Mouse (Mus musculus) hindbrain, embryonic 11.5 days (tissue): ENCODE data around the gene Gm49361. TPM values are rescaled to one million over a fixed set of nuclear protein-coding genes. Genes with fewer than 3 reads are reported as not detected.

Experiments
- ATAC-seq: fragments of 200-750 bp; cut with Nextera tagmentation; 2 replicates; pipeline ENCODE4 v1.8.0; 2017; ENCODE audit warnings: mild to moderate bottlenecking, moderate TSS enrichment, moderate library complexity; ENCODE audit not compliant: low FRiP score
- DNase-seq: peaks from one replicate; pipeline ENCODE4 v3.0.0-alpha.2; 2015; ENCODE audit warnings: low spot score
- H3K27ac ChIP-seq: fragments of 300-500 bp; sonication (generic); 2 replicates; pipeline ENCODE4 v1.5.1; 2014; ENCODE audit warnings: mild to moderate bottlenecking, low read depth, low read length
- H3K27me3 ChIP-seq: fragments of 300-500 bp; sonication (generic); 2 replicates; pipeline ENCODE4 v1.6.1; 2014; ENCODE audit warnings: mild to moderate bottlenecking, low read length, moderate library complexity, mixed read lengths; ENCODE audit not compliant: control insufficient read depth, insufficient read depth
- H3K36me3 ChIP-seq: fragments of 300-500 bp; sonication (generic); 2 replicates; pipeline ENCODE4 v1.6.1; 2014; ENCODE audit warnings: mild to moderate bottlenecking, low read length, moderate library complexity, mixed read lengths; ENCODE audit not compliant: control insufficient read depth, insufficient read depth
- H3K4me1 ChIP-seq: fragments of 300-500 bp; sonication (generic); replicated peaks from 2 replicates; pipeline ENCODE4 v1.6.1; 2014; ENCODE audit warnings: low read length, mixed read lengths; ENCODE audit not compliant: control insufficient read depth, insufficient read depth
- H3K4me2 ChIP-seq: fragments of 300-500 bp; sonication (generic); replicated peaks from 2 replicates; pipeline ENCODE4 v1.6.1; 2014; ENCODE audit warnings: mild to moderate bottlenecking, low read depth, low read length
- H3K4me3 ChIP-seq: fragments of 300-500 bp; sonication (generic); 2 replicates; pipeline ENCODE4 v1.5.1; 2014; ENCODE audit warnings: low read depth, low read length
- H3K9ac ChIP-seq: fragments of 300-500 bp; sonication (generic); 2 replicates; pipeline ENCODE4 v1.6.1; 2014; ENCODE audit warnings: low read depth, low read length
- H3K9me3 ChIP-seq: fragments of 300-500 bp; sonication (generic); 2 replicates; pipeline ENCODE4 v1.6.1; 2016; ENCODE audit warnings: low read length; ENCODE audit not compliant: control insufficient read depth
- WGBS: fragments of 180-500 bp; shearing (Covaris S2); extraction: QIAGEN DNeasy Blood & Tissue Kit; methylation state at CpG from one replicate; pipeline ENCODE4 v1.1.7; 2014; 5-methylcytosine and 5-hydroxymethylcytosine counted together
- polyA plus RNA-seq: library from polyadenylated mRNA; unstranded; fragments of >200 nt; fragmentation: Nextera tagmentation; extraction: Ambion mirVana; gene quantifications from 2 replicates; pipeline ENCODE4 v1.2.1, GENCODE M21; 2014

Gm49361 gene
- polyA plus RNA-seq, 1 experiment from 2014 or later, result not detected

DNA sequence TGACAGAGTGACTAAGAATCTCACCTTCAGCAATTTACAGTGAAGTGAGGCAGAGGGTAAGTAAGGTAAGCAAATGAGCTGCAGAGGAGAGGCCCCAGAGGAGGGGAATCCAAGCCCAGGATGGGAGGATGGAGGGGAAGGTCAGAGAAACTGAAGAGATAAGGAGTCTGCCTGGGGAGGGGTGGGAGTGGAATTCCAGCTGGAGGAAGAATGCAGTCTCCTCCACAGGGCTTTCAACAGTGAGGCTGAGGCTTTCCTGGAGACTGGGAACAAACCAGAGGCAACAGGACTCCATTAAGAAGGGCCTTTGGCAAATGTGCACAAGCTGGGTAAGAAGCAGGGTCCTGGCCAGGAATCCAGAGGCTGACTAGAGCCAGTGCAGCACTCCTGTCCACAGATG, 8.8 kb downstream of the Gm49361 start:
- no peak for DNase-seq
- 0 out of 2 replicates have a peak, but pooled peaks cover 3% of the 10 kb centered on the region for H3K4me1 ChIP-seq
- H3K27me3 ChIP-seq, result no peaks in the 10 kb centered on the region
- no peak overlapping the region for H3K4me2 ChIP-seq
- no peak overlapping the region for H3K4me3 ChIP-seq
- ATAC-seq, result no peak
- no peak overlapping the region for H3K27ac ChIP-seq
- no peak overlapping the region for H3K9ac ChIP-seq
- no peaks in the 10 kb centered on the region for H3K9me3 ChIP-seq
- no peaks in the 10 kb centered on the region for H3K36me3 ChIP-seq

DNA sequence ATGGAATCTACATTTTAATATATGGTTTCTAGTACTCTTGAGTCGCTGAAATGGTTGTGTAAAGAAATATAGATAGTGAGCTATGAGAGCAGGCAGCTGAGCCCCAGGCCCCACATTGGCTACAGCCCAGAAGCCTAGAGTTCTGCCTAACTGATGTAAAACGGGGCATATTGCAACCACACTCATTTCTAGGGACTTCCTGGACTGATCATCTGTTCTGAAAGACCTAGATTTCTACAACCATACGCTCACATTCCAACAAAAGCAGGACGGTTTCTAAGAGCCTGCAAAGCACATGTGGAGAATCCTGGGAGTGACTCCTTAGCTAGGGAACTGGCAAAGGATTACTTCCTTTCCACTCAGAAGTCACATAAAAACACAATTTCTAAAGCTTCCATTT, 9.8 kb downstream of the Gm49361 start:
- DNase-seq, result no peak

DNA sequence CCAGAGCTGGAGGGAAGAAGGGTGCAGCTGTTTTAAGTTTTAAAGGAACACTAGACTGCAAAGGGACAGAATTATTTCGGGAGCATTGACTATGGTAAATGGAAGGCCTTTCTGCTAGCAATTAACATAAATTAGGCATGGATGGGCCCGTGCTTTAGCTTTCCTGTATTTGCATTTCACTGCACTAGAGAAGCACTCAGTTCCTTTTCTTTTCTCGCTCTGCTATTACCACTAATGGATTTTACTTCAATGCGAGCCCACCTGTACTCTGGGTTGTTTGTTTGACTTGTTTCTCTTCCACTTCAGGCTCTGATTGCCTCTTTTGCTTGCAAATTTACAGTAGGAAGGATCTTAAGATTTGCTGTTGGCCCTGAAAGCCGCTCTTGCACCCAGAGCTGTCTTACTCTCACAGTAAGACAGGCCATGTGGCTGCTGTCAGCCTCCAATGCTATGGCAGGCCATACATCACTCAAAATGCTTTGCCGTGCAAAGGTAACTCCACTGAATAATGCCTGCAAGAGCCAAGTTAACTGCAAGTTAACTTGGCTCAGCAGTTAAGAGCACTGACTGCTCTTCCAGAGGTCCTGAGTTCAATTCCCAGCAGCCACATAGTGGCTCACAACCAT, 13.1 kb downstream of the Gm49361 start:
- H3K4me2 ChIP-seq, result no peak overlapping the region
- H3K36me3 ChIP-seq, result no peaks in the 10 kb centered on the region
- H3K4me1 ChIP-seq, result 0 out of 2 replicates have a peak, but pooled peaks cover 3% of the 10 kb centered on the region
- H3K27ac ChIP-seq, result no peak overlapping the region
- DNase-seq, result no peak
- peak; percentile 63 for ATAC-seq
- H3K9ac ChIP-seq, result no peak overlapping the region
- no peaks in the 10 kb centered on the region for H3K9me3 ChIP-seq
- no peaks in the 10 kb centered on the region for H3K27me3 ChIP-seq
- H3K4me3 ChIP-seq, result no peak overlapping the region
- WGBS, result 33% methylated on average over 6 of the region's 6 CpGs

More for the DNA sequence above, 9.8 kb downstream of the Gm49361 start:
- no peak overlapping the region for H3K9ac ChIP-seq
- H3K9me3 ChIP-seq, result no peaks in the 10 kb centered on the region
- H3K27me3 ChIP-seq, result no peaks in the 10 kb centered on the region
- no peaks in the 10 kb centered on the region for H3K36me3 ChIP-seq
- H3K4me1 ChIP-seq, result 0 out of 2 replicates have a peak, but pooled peaks cover 3% of the 10 kb centered on the region
- no peak overlapping the region for H3K4me2 ChIP-seq
- ATAC-seq, result no peak
- no peak overlapping the region for H3K27ac ChIP-seq
- WGBS, result 86% methylated on average over 4 of the region's 4 CpGs
- H3K4me3 ChIP-seq, result no peak overlapping the region

DNA sequence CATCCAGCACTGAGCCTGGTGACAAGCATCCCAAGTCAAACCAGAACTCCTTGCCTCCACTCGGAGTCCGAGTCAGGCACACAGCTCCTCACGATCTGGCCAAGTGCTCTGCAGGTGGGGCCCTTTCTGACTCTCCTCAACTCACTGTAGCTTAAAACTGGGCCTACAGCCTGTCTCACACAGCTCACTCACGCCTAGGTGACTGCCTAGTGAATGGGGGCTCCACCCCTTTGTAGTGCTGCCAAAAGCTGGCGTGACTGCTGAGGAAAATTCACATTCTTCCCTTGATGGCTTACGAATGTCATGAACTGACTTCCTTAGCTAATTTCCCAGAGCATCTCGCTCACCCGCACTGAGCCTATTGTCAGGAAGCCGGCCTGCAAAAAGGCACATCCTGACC, 15.4 kb downstream of the Gm49361 start:
- no peaks in the 10 kb centered on the region for H3K36me3 ChIP-seq
- no peaks in the 10 kb centered on the region for H3K27me3 ChIP-seq
- H3K4me2 ChIP-seq, result no peak overlapping the region
- H3K4me3 ChIP-seq, result no peak overlapping the region
- H3K4me1 ChIP-seq, result 0 out of 2 replicates have a peak, but pooled peaks cover 3% of the 10 kb centered on the region
- H3K27ac ChIP-seq, result no peak overlapping the region
- no peaks in the 10 kb centered on the region for H3K9me3 ChIP-seq
- no peak overlapping the region; the same call in 1 of the 2 replicates for H3K9ac ChIP-seq
- DNase-seq (no peak), ATAC-seq (no peak)
- WGBS, result 38% methylated on average over 9 of the region's 9 CpGs

GRCm38 (mm10) chr14:57729975-57730499, 15.9 kb downstream of the Gm49361 start:
- H3K27ac ChIP-seq, result no peak overlapping the region
- H3K9ac ChIP-seq, result no peak overlapping the region; the same call in 1 of the 2 replicates
- no peaks in the 10 kb centered on the region for H3K27me3 ChIP-seq
- H3K4me1 ChIP-seq, result 0 out of 2 replicates have a peak, but pooled peaks cover 3% of the 10 kb centered on the region
- H3K36me3 ChIP-seq, result no peaks in the 10 kb centered on the region
- WGBS, result 43% methylated on average over 5 of the region's 5 CpGs
- no peak overlapping the region for H3K4me2 ChIP-seq
- ATAC-seq, result no peak
- no peak overlapping the region for H3K4me3 ChIP-seq
- H3K9me3 ChIP-seq, result no peaks in the 10 kb centered on the region
- DNase-seq, result no peak

DNA sequence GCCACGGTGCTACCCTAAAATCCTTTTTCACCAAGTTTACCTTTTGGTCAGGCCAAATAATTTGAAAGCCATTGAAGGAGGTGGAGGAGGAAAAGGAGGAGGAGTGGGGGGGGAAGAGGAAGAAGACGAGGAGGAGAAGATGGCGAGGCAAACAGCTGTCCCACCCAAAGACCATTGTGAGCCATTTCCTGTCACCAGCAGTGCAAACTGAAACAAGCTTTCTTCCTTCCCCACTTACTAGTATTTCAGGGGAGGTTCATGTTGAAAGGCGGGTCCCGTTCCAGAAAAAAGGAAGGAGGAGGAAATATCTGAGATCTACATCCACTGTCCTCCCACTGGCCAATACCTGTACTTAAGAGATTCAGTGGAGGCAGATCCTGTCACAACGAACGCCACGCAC, 16.5 kb downstream of the Gm49361 start:
- H3K4me2 ChIP-seq, result no peak overlapping the region
- 83% methylated on average over 8 of the region's 8 CpGs for WGBS
- no peak for ATAC-seq

DNA sequence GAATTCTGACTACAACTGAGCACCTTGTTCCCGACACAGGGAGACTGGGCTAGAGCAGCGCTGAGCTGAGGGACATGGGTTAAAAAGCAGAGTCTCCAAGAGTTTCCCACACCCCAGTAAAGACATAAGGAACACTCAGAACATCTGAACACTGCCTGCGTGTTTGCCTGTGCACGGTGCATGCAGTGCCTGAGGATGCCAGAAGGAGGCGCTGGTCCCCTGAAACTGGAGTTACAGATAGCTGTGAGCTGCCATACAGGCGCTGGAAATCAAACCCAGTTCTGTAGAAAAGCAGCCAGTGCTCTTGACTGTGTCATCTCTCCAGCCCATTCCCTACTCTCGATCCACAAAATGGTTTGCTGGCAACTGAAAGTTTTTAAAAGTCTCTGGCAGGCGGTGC, 19.7 kb downstream of the Gm49361 start:
- DNase-seq (no peak), ATAC-seq (no peak)
- Histone ChIP-seq H3K4me1 (no peaks in the 10 kb centered on the region), H3K9ac (no peak overlapping the region), H3K36me3 (no peaks in the 10 kb centered on the region), H3K4me3 (no peak overlapping the region), H3K27me3 (no peaks in the 10 kb centered on the region), H3K9me3 (no peaks in the 10 kb centered on the region), H3K27ac (no peak overlapping the region), H3K4me2 (no peak overlapping the region)
- WGBS, result 69% methylated on average over 8 of the region's 8 CpGs

More for the DNA sequence above, 16.5 kb downstream of the Gm49361 start:
- H3K27me3 ChIP-seq, result no peaks in the 10 kb centered on the region
- DNase-seq, result no peak
- no peak overlapping the region for H3K4me3 ChIP-seq
- no peak overlapping the region for H3K27ac ChIP-seq
- 0 out of 2 replicates have a peak, but pooled peaks cover 3% of the 10 kb centered on the region for H3K4me1 ChIP-seq
- H3K9me3 ChIP-seq, result no peaks in the 10 kb centered on the region
- no peak overlapping the region for H3K9ac ChIP-seq
- H3K36me3 ChIP-seq, result no peaks in the 10 kb centered on the region

GRCm38 (mm10) chr14:57724473-57724872, 21.4 kb downstream of the Gm49361 start:
- H3K9me3 ChIP-seq, result no peaks in the 10 kb centered on the region
- no peaks in the 10 kb centered on the region for H3K27me3 ChIP-seq
- no peak overlapping the region for H3K27ac ChIP-seq
- H3K36me3 ChIP-seq, result no peaks in the 10 kb centered on the region
- 90% methylated on average over 4 of the region's 4 CpGs for WGBS
- ATAC-seq, result no peak
- no peak overlapping the region for H3K9ac ChIP-seq
- H3K4me3 ChIP-seq, result no peak overlapping the region
- no peak overlapping the region for H3K4me2 ChIP-seq
- H3K4me1 ChIP-seq, result no peaks in the 10 kb centered on the region
- no peak for DNase-seq

- ATAC-seq (no peak), DNase-seq (no peak)
- no peaks in the 10 kb centered on the region; the same call in 1 of the 2 replicates for H3K4me1 ChIP-seq
- no peak overlapping the region for H3K4me3 ChIP-seq
- H3K27ac ChIP-seq, result no peak overlapping the region
- WGBS, result 86% methylated on average over 4 of the region's 4 CpGs
- H3K4me2 ChIP-seq, result no peak overlapping the region
- H3K9ac ChIP-seq, result no peak overlapping the region
- no peaks in the 10 kb centered on the region for H3K9me3 ChIP-seq
- no peaks in the 10 kb centered on the region for H3K27me3 ChIP-seq
- no peaks in the 10 kb centered on the region for H3K36me3 ChIP-seq
Observed at GRCm38 (mm10) chr14:57718245-57718644, 27.7 kb downstream of the Gm49361 start.
